Mouse (Mus musculus): ENCODE results near the gene Pdlim1.

GRCm38 (mm10) chr19:40319199-40319598 lies 47.6 kb upstream of the Pdlim1 start:
- TF ChIP-seq CTCF (IDR thresholded peaks at IDR 0.05; ENCODE audit: low read depth) (no peak), EP300 (IDR thresholded peaks at IDR 0.05; ENCODE audit: low read depth) (no peak)

Measured in liver, postnatal 0 days (tissue).